Mouse (Mus musculus): Measurements from ENCODE around the gene D8Ertd738e. TPM values are rescaled to one million over a fixed set of nuclear protein-coding genes. Genes with fewer than 3 reads are reported as not detected.

Gene D8Ertd738e
- polyA plus RNA-seq, 1 experiment from 2014 or later: 339 TPM

DNA sequence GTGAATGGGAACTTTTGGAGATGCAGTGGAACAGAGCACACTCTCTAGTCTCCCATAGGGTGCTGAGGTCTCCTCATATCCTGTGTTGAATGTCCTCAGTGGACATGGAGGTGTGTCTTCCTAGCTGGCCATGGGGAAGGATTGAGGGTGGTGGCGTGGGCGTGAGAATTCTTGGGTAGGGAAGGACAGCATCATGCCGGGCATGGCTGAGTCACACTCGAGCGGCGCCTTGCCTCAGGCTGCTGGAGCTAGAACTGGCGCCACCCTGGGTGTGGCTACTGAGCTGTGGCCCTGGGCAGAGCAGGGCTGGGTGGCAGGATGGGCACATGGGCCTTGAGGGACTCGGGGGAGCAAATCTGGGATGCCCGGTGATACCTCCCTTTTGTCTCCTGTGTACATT is 47.1 kb downstream of the D8Ertd738e start:
- H3K9ac ChIP-seq (ENCODE audit: low read depth, low read length): no peak overlapping the region
- no peak for DNase-seq (ENCODE audit: low spot score)
- WGBS: 68% methylated on average over 9 of the region's 9 CpGs

DNA sequence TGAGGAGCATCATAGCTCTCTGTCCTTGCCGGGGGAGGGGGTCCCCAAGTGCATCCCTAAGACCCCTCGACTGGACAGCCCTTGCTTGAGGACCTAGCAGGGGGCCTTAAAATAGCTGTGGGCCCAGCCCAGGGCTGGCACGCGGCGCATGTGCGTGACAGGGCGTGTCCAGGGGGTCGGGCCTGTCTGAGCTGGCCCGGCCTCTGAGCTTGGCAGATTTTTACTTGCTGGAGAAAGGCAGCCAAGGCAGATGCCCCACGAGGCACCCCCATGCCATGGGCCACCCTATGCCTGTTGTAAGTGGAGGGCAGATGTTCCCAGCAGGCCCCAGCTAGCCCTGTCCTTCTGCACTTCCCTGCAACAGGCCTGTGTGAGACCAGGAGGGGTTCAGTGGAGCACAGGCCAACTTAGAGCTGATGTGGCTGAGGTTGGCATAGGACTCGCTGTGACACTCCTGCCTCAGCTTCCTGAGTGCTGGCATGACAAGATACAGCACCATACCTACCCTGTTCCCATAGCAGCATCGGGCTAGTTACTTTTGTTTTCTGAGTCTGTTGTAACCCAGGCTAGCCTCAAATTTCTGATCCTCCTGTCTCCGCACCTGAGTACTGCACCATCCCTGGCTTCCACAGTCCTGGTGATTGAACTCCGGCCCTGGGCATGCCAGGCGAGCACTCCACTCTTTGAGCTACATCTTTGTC is 47.8 kb downstream of the D8Ertd738e start:
- DNase-seq (ENCODE audit: low spot score): no peak
- 37% methylated on average over 15 of the region's 15 CpGs for WGBS
- H3K4me3 ChIP-seq (ENCODE audit: low read depth, low read length): peak overlapping the region; percentile 65
- peak overlapping the region; percentile 87; the same call in 1 of the 2 replicates for H3K27ac ChIP-seq (ENCODE audit: low read depth, low read length)
- H3K27me3 ChIP-seq (replicated peaks; ENCODE audit: control insufficient read depth, insufficient read depth, low read length): no peaks in the 10 kb centered on the region
- H3K9me3 ChIP-seq (ENCODE audit: control insufficient read depth, low read length): no peaks in the 10 kb centered on the region
- peak overlapping the region; percentile 78 for H3K9ac ChIP-seq (ENCODE audit: low read depth, low read length)
- H3K4me1 ChIP-seq (replicated peaks; ENCODE audit: control insufficient read depth, insufficient read depth, low read length): peaks cover 59% of the 10 kb centered on the region
- H3K36me3 ChIP-seq (ENCODE audit: control insufficient read depth, insufficient read depth, low read length): peaks cover 4% of the 10 kb centered on the region; the same call in 1 of the 2 replicates
- H3K4me2 ChIP-seq: peak overlapping the region; percentile 93
- ATAC-seq (replicated peaks; ENCODE audit: low FRiP score): no peak

More for the DNA sequence above, 47.1 kb downstream of the D8Ertd738e start:
- H3K4me3 ChIP-seq (ENCODE audit: low read depth, low read length): peak overlapping the region; percentile 65
- ATAC-seq (replicated peaks; ENCODE audit: low FRiP score): no peak
- no peaks in the 10 kb centered on the region for H3K9me3 ChIP-seq (ENCODE audit: control insufficient read depth, low read length)
- H3K27me3 ChIP-seq (replicated peaks; ENCODE audit: control insufficient read depth, insufficient read depth, low read length): no peaks in the 10 kb centered on the region
- H3K36me3 ChIP-seq (ENCODE audit: control insufficient read depth, insufficient read depth, low read length): peaks cover 4% of the 10 kb centered on the region; the same call in 1 of the 2 replicates
- H3K4me2 ChIP-seq: peak overlapping the region; percentile 93
- peak overlapping the region; percentile 91; the same call in 1 of the 2 replicates for H3K27ac ChIP-seq (ENCODE audit: low read depth, low read length)
- peaks cover 62% of the 10 kb centered on the region for H3K4me1 ChIP-seq (replicated peaks; ENCODE audit: control insufficient read depth, insufficient read depth, low read length)

DNA sequence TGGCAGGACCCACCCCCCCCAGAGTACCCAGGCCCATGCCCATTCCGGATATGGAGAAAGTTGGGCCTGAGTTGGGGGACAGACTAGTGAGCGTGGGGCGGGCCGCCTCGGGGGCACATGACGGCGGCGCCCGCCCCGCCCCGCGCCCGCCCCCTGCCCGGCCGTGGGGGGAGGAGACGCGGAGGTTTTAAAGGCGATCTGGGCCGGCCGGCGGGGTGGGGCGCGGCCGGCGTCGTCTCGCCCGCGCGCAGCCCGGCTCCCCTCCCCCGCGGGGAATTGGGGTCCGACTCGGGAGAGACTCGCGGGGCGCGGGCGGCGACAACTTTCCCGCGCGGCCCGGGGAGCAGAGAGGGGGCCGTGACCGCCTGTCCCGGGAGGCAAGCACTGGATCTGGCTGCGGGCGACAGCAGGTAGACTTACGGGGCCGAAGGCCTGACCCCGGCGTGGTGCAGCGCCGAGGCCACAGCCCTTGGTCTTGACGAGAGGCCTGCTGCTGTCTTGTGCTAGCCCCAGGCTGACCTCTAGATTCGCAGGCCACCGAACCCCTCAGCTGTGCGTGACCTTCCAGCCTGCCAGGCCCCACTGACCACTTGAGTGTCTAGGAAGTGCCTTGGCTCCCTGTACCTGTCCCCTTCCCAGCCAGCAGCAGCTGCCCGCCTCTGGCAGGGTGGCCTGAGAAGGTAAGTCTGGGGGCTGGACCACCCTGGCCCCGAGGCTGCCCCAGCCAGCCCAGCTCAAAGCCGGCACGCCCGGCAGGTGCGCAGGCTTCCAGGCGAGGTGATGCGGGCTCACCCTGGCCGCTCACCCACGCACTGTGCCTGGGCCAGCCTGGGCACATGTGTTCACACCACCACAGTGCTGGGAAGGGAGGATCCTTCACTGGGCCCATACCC is 48.6 kb downstream of the D8Ertd738e start:
- H3K9me3 ChIP-seq (ENCODE audit: control insufficient read depth, low read length): no peaks in the 10 kb centered on the region
- H3K4me3 ChIP-seq (ENCODE audit: low read depth, low read length): peak overlapping the region; percentile 65
- 3% methylated on average over 60 of the region's 70 CpGs for WGBS
- H3K4me2 ChIP-seq: peak overlapping the region; percentile 93
- DNase-seq (ENCODE audit: low spot score) (peak; percentile 81), ATAC-seq (replicated peaks; ENCODE audit: low FRiP score) (no peak; the same call in 1 of the 2 replicates)
- peaks cover 2% of the 10 kb centered on the region; the same call in 1 of the 2 replicates for H3K36me3 ChIP-seq (ENCODE audit: control insufficient read depth, insufficient read depth, low read length)
- peak overlapping the region; percentile 78 for H3K9ac ChIP-seq (ENCODE audit: low read depth, low read length)
- no peaks in the 10 kb centered on the region for H3K27me3 ChIP-seq (replicated peaks; ENCODE audit: control insufficient read depth, insufficient read depth, low read length)
- peak overlapping the region; percentile 87 for H3K27ac ChIP-seq (ENCODE audit: low read depth, low read length)
- peaks cover 59% of the 10 kb centered on the region for H3K4me1 ChIP-seq (replicated peaks; ENCODE audit: control insufficient read depth, insufficient read depth, low read length)

DNA sequence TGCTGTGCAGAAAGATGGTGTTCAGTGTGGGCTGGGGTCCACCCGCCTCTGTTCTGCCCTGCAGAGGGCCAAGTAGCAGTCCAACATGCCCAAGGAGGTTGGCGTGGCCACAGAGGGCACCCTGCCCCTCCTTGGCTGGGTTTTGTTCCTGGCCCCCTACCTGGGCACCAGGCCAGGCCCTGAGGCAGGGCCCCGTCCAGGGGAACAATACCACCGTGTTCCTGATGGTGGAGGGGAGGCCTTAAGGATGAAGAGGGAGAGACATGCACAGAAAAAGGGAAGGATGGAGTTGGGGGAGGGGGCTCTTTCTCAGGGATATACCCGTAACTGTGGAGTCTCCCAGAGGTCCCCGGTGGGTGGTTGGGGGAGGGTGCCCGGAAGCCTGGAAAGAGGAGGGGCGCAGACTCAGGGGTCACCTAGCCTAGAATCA is 49.4 kb downstream of the D8Ertd738e start:
- peak overlapping the region; percentile 87 for H3K27ac ChIP-seq (ENCODE audit: low read depth, low read length)

DNA sequence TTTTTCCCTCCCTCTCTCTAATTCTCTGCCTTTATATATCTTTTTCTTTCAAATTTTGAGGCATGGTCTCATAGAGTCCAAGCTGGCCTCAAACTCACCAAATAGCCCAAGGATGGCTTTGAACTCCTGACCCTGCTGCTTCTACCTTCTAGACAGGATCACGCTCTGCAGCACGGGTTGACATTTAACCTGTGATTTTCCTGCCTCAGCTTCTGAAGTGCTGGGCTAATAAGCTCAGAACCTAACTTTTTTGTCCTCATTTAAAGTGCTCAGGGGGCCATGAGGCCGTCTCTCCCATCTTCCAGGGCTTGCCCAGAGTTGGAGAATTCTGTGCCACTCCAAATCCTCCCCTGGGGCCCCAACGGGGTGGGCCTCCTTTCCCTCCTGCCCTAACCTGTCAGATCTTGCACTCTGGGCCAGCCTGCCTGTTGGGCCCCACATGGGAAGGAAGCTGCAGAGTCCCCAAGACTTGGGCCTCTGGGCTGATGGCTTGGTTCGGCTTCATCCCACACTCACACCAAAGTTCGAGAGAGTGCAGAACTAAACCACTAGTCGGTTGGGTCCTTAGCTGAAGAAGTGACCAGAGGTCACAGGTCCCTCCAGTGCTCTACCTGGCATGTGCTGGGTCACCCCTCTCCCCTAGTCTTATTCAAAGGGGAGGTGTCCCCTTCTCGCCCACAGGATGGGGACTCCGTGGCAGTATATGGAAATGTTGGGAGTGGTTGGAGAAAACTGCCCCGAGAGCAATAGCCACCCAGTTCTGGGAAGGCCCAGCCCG is 50.0 kb downstream of the D8Ertd738e start:
- H3K9ac ChIP-seq (ENCODE audit: low read depth, low read length): peak overlapping the region; percentile 78; the same call in 1 of the 2 replicates
- H3K27me3 ChIP-seq (replicated peaks; ENCODE audit: control insufficient read depth, insufficient read depth, low read length): no peaks in the 10 kb centered on the region
- WGBS: 53% methylated on average over 11 of the region's 11 CpGs
- ATAC-seq (replicated peaks; ENCODE audit: low FRiP score) (no peak), DNase-seq (ENCODE audit: low spot score) (no peak)
- H3K36me3 ChIP-seq (ENCODE audit: control insufficient read depth, insufficient read depth, low read length): no peaks in the 10 kb centered on the region
- no peak overlapping the region for H3K4me3 ChIP-seq (ENCODE audit: low read depth, low read length)
- H3K27ac ChIP-seq (ENCODE audit: low read depth, low read length): peak overlapping the region; percentile 87
- H3K4me1 ChIP-seq (replicated peaks; ENCODE audit: control insufficient read depth, insufficient read depth, low read length): peaks cover 59% of the 10 kb centered on the region
- peak overlapping the region; percentile 93 for H3K4me2 ChIP-seq
- H3K9me3 ChIP-seq (ENCODE audit: control insufficient read depth, low read length): no peaks in the 10 kb centered on the region

More for the DNA sequence above, 49.4 kb downstream of the D8Ertd738e start:
- Histone ChIP-seq H3K36me3 (ENCODE audit: control insufficient read depth, insufficient read depth, low read length) (no peaks in the 10 kb centered on the region), H3K9me3 (ENCODE audit: control insufficient read depth, low read length) (no peaks in the 10 kb centered on the region), H3K27me3 (replicated peaks; ENCODE audit: control insufficient read depth, insufficient read depth, low read length) (no peaks in the 10 kb centered on the region), H3K9ac (ENCODE audit: low read depth, low read length) (peak overlapping the region; percentile 78; the same call in 1 of the 2 replicates), H3K4me3 (ENCODE audit: low read depth, low read length) (peak overlapping the region; percentile 65), H3K4me2 (peak overlapping the region; percentile 93), H3K4me1 (replicated peaks; ENCODE audit: control insufficient read depth, insufficient read depth, low read length) (peaks cover 59% of the 10 kb centered on the region)
- WGBS: 30% methylated on average over 8 of the region's 8 CpGs
- ATAC-seq (replicated peaks; ENCODE audit: low FRiP score): no peak
- no peak for DNase-seq (ENCODE audit: low spot score)

DNA sequence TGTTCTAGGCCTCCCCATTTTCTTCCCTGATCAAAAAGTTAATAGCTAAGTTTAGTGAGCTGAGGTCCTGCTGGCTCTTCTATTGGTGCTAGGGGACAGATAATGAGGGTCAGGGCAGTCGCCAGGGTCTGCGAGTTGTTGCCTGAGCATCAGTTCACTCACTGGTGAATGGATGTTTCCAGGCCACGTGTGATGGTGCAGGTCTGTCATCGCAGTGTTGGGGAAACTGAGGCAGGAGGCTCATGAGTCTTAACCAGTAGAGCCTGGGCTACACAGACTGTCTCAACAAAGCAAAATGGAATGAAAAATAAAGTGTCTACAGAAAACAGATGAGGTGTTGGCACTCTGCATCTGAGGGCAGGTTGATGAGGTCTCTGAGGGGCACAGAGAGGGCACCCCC is 50.6 kb downstream of the D8Ertd738e start:
- 32% methylated on average over 4 of the region's 4 CpGs for WGBS
- H3K4me3 ChIP-seq (ENCODE audit: low read depth, low read length): peak overlapping the region; percentile 44; the same call in 1 of the 2 replicates

DNA sequence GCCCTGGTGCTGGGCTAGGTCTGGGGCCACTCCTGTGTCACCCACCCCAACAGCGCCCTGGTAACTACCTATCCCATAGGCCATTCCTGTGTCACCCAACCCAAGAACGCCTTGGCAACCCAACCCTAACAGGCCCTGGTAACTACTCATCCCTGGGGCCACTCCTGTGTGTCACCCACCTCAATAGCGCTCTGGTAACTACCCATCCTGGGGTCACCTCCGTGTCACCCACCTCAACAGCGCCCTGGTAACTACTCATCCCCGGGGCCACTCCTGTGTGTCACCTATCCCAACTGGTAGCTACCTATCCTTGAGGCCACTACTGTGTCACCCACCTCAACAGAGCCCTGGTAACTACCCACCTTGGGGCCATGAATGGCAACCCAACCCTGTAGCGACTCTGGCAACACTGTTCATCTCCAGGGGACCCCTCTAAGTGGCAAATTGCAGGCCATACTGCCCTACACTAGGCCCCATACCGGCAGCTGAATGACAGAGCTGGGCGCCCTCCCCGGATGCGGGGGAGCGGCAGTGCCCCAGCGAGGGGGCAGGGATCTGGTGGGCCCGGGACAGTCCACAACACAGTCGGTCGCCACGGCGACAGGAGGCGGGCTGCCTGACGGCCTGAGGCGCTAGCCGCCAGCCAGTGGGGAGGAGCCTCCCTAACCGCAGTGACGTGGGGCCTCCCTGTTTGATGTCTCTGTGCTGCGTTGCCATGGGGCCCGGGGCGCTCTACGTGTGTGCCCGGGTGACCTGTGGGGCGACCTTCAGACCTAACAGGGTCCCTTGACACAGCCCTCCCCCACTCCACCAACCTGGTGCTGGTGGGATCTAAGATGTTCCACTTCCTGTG is 51.4 kb downstream of the D8Ertd738e start:
- no peaks in the 10 kb centered on the region for H3K36me3 ChIP-seq (ENCODE audit: control insufficient read depth, insufficient read depth, low read length)
- under 1% methylated on average over 30 of the region's 30 CpGs for WGBS
- H3K4me2 ChIP-seq: peak overlapping the region; percentile 90
- peaks cover 51% of the 10 kb centered on the region for H3K4me1 ChIP-seq (replicated peaks; ENCODE audit: control insufficient read depth, insufficient read depth, low read length)
- H3K9me3 ChIP-seq (ENCODE audit: control insufficient read depth, low read length): no peaks in the 10 kb centered on the region
- ATAC-seq (replicated peaks; ENCODE audit: low FRiP score) (peak; percentile 79), DNase-seq (ENCODE audit: low spot score) (peak; percentile 95)
- no peaks in the 10 kb centered on the region for H3K27me3 ChIP-seq (replicated peaks; ENCODE audit: control insufficient read depth, insufficient read depth, low read length)
- peak overlapping the region; percentile 50 for H3K9ac ChIP-seq (ENCODE audit: low read depth, low read length)
- peak overlapping the region; percentile 44 for H3K4me3 ChIP-seq (ENCODE audit: low read depth, low read length)
- H3K27ac ChIP-seq (ENCODE audit: low read depth, low read length): peak overlapping the region; percentile 87

More for the DNA sequence above, 50.6 kb downstream of the D8Ertd738e start:
- peaks cover 56% of the 10 kb centered on the region for H3K4me1 ChIP-seq (replicated peaks; ENCODE audit: control insufficient read depth, insufficient read depth, low read length)
- no peaks in the 10 kb centered on the region for H3K36me3 ChIP-seq (ENCODE audit: control insufficient read depth, insufficient read depth, low read length)
- H3K9me3 ChIP-seq (ENCODE audit: control insufficient read depth, low read length): no peaks in the 10 kb centered on the region
- no peak for DNase-seq (ENCODE audit: low spot score)
- H3K27me3 ChIP-seq (replicated peaks; ENCODE audit: control insufficient read depth, insufficient read depth, low read length): no peaks in the 10 kb centered on the region
- H3K27ac ChIP-seq (ENCODE audit: low read depth, low read length): peak overlapping the region; percentile 87
- peak overlapping the region; percentile 90 for H3K4me2 ChIP-seq
- peak overlapping the region; percentile 50 for H3K9ac ChIP-seq (ENCODE audit: low read depth, low read length)
- ATAC-seq (replicated peaks; ENCODE audit: low FRiP score): no peak

All from liver, embryonic 11.5 days (tissue).